Mouse (Mus musculus): ENCODE data around the gene Stub1.
"Not testable (repeated sequence)": the region's sequence is repeated elsewhere in the genome, so short reads cannot be mapped to it uniquely, and the experiment has no call there.

Stub1 gene

GRCm38 (mm10) chr17:25810890-25811289, 22.3 kb downstream of the Stub1 start:
- H3K27me3 ChIP-seq (ENCODE audit: insufficient read depth, low read length) = peaks cover 78% of the 10 kb centered on the region

GRCm38 (mm10) chr17:25809606-25810340, 23.4 kb downstream of the Stub1 start:
- Histone ChIP-seq H3K4me3 (replicated peaks; ENCODE audit: low read length) (peak overlapping the region; percentile 92), H3K9me3 (ENCODE audit: low read length) (0 out of 2 replicates have a peak, but pooled peaks cover 8% of the 10 kb centered on the region), H3K36me3 (ENCODE audit: insufficient read depth, low read length) (no peaks in the 10 kb centered on the region), H3K4me1 (replicated peaks; ENCODE audit: low read depth, low read length) (peaks cover 18% of the 10 kb centered on the region), H3K27me3 (ENCODE audit: insufficient read depth, low read length) (peaks cover 71% of the 10 kb centered on the region)
- TF ChIP-seq CTCF (conservative IDR thresholded peaks at IDR 0.05; ENCODE audit: low read length) (no peak), NANOG (IDR thresholded peaks at IDR 0.05; ENCODE audit: borderline replicate concordance, low read length) (no peak), POU5F1 (IDR thresholded peaks at IDR 0.05; ENCODE audit: borderline replicate concordance, low read length) (no peak)

More at GRCm38 (mm10) chr17:25810890-25811289, 22.3 kb downstream of the Stub1 start:
- Histone ChIP-seq H3K4me3 (replicated peaks; ENCODE audit: low read length) (no peak overlapping the region), H3K4me1 (replicated peaks; ENCODE audit: low read depth, low read length) (peaks cover 18% of the 10 kb centered on the region), H3K36me3 (ENCODE audit: insufficient read depth, low read length) (no peaks in the 10 kb centered on the region), H3K9me3 (ENCODE audit: low read length) (0 out of 2 replicates have a peak, but pooled peaks cover 8% of the 10 kb centered on the region)
- TF ChIP-seq NANOG (IDR thresholded peaks at IDR 0.05; ENCODE audit: borderline replicate concordance, low read length) (no peak), CTCF (conservative IDR thresholded peaks at IDR 0.05; ENCODE audit: low read length) (no peak), POU5F1 (IDR thresholded peaks at IDR 0.05; ENCODE audit: borderline replicate concordance, low read length) (no peak)

GRCm38 (mm10) chr17:25808789-25809605, 24.2 kb downstream of the Stub1 start, which contains the start of gene Fbxl16:
Gene Fbxl16 (plus strand): TSS chr17:25809085.
- Histone ChIP-seq H3K9me3 (ENCODE audit: low read length) (0 out of 2 replicates have a peak, but pooled peaks cover 8% of the 10 kb centered on the region), H3K27me3 (ENCODE audit: insufficient read depth, low read length) (peaks cover 67% of the 10 kb centered on the region), H3K4me1 (replicated peaks; ENCODE audit: low read depth, low read length) (peaks cover 18% of the 10 kb centered on the region), H3K4me3 (replicated peaks; ENCODE audit: low read length) (peak within 1 kb of the TSS; percentile 92), H3K36me3 (ENCODE audit: insufficient read depth, low read length) (no peaks in the 10 kb centered on the region)
- TF ChIP-seq CTCF (conservative IDR thresholded peaks at IDR 0.05; ENCODE audit: low read length) (no peak), NANOG (IDR thresholded peaks at IDR 0.05; ENCODE audit: borderline replicate concordance, low read length) (no peak), POU5F1 (IDR thresholded peaks at IDR 0.05; ENCODE audit: borderline replicate concordance, low read length) (no peak)

DNA sequence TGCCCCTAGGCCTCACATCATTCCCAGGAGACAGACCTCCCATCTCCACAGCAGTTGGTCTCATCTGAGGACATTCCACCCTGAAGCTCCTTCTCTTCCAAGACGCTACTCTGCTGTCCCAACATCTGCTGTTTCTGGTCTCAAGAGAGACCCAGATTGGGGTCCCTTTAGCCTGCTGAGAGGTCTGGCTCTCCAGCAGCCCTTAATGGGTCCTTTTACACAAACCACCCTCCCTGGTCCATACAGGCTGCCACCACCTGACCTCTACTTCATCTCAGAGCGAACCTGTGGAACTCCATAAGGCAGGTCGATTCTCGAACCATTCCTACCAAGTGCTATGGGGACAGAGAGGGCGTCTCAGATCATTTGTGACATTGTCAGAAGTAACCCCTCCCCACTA, 25.2 kb downstream of the Stub1 start:
- H3K27me3 ChIP-seq (ENCODE audit: insufficient read depth, low read length) = peaks cover 71% of the 10 kb centered on the region

DNA sequence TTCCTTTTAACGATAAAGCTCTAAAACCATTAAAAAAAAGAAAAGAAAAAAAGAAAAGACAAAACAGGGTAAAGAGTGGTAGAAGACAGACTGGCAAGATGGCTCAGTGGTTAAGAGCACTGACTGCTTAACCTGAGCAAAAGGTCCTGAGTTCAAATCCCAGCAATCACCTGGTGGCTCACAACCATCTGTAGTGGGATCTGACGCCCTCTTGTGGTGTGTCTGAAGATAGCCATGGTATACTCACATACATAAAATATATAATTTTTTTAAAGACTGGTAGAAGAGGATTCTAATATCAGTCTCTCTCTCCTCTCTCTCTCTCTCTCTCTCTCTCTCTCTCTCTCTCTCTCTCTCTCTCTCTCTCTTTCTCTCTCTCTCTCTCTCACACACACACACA, 25.8 kb downstream of the Stub1 start:
- not testable (repeated sequence) for H3K36me3 ChIP-seq (ENCODE audit: insufficient read depth, low read length)
- peaks cover 22% of the 10 kb centered on the region for H3K4me1 ChIP-seq (replicated peaks; ENCODE audit: low read depth, low read length)
- H3K27me3 ChIP-seq (ENCODE audit: insufficient read depth, low read length) = peaks cover 71% of the 10 kb centered on the region

More for the DNA sequence above, 25.2 kb downstream of the Stub1 start:
- Histone ChIP-seq H3K9me3 (ENCODE audit: low read length) (0 out of 2 replicates have a peak, but pooled peaks cover 6% of the 10 kb centered on the region), H3K4me1 (replicated peaks; ENCODE audit: low read depth, low read length) (peaks cover 20% of the 10 kb centered on the region), H3K36me3 (ENCODE audit: insufficient read depth, low read length) (no peaks in the 10 kb centered on the region), H3K4me3 (replicated peaks; ENCODE audit: low read length) (peak overlapping the region; percentile 92)
- TF ChIP-seq POU5F1 (IDR thresholded peaks at IDR 0.05; ENCODE audit: borderline replicate concordance, low read length) (no peak), CTCF (conservative IDR thresholded peaks at IDR 0.05; ENCODE audit: low read length) (no peak), NANOG (IDR thresholded peaks at IDR 0.05; ENCODE audit: borderline replicate concordance, low read length) (no peak)

GRCm38 (mm10) chr17:25806507-25806906, 26.7 kb downstream of the Stub1 start:
- TF ChIP-seq NANOG (IDR thresholded peaks at IDR 0.05; ENCODE audit: borderline replicate concordance, low read length) = no peak
- TF ChIP-seq CTCF (conservative IDR thresholded peaks at IDR 0.05; ENCODE audit: low read length) = no peak
- TF ChIP-seq POU5F1 (IDR thresholded peaks at IDR 0.05; ENCODE audit: borderline replicate concordance, low read length) = no peak
- H3K4me3 ChIP-seq (replicated peaks; ENCODE audit: low read length) = no peak overlapping the region
- no peaks in the 10 kb centered on the region for H3K9me3 ChIP-seq (ENCODE audit: low read length)
- no peaks in the 10 kb centered on the region for H3K36me3 ChIP-seq (ENCODE audit: insufficient read depth, low read length)
- H3K4me1 ChIP-seq (replicated peaks; ENCODE audit: low read depth, low read length) = peaks cover 22% of the 10 kb centered on the region
- H3K27me3 ChIP-seq (ENCODE audit: insufficient read depth, low read length) = peaks cover 70% of the 10 kb centered on the region

More for the DNA sequence above, 25.8 kb downstream of the Stub1 start:
- H3K4me3 ChIP-seq (replicated peaks; ENCODE audit: low read length); H3K9me3 ChIP-seq (ENCODE audit: low read length): not testable (repeated sequence)
- TF ChIP-seq CTCF (conservative IDR thresholded peaks at IDR 0.05; ENCODE audit: low read length) = 0 out of 2 replicates have a peak, but pooled peaks have one; percentile 12

- Histone ChIP-seq H3K27me3 (ENCODE audit: insufficient read depth, low read length) (peaks cover 41% of the 10 kb centered on the region), H3K9me3 (ENCODE audit: low read length) (no peaks in the 10 kb centered on the region), H3K36me3 (ENCODE audit: insufficient read depth, low read length) (no peaks in the 10 kb centered on the region), H3K4me1 (replicated peaks; ENCODE audit: low read depth, low read length) (peaks cover 13% of the 10 kb centered on the region), H3K4me3 (replicated peaks; ENCODE audit: low read length) (no peak overlapping the region)
- TF ChIP-seq NANOG (IDR thresholded peaks at IDR 0.05; ENCODE audit: borderline replicate concordance, low read length) (no peak), POU5F1 (IDR thresholded peaks at IDR 0.05; ENCODE audit: borderline replicate concordance, low read length) (no peak), CTCF (conservative IDR thresholded peaks at IDR 0.05; ENCODE audit: low read length) (no peak)
These were observed 30.2 kb downstream of the Stub1 start for GRCm38 (mm10) chr17:25802825-25803517.

DNA sequence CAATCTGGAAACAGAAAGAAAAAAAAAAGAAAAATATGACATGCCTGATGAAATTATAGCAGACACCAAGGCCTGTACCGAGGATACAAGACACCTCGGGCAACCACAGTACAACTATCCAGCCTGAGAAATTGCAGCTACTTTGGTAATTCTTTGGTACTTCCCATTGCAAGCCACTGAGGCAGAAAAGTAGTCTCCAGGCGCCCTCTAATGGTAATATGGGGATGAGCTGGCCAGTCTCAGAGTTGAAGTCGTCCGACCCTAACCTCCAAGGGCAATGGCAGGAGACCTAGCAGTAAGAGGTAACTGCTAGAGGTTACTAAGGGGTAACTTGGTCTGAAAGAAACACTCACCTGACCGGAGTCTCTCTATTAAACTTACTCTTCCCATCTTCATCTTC, 32.2 kb downstream of the Stub1 start:
- TF ChIP-seq POU5F1 (IDR thresholded peaks at IDR 0.05; ENCODE audit: borderline replicate concordance, low read length) (no peak), CTCF (conservative IDR thresholded peaks at IDR 0.05; ENCODE audit: low read length) (peak; percentile 79)
- Histone ChIP-seq H3K9me3 (ENCODE audit: low read length) (no peaks in the 10 kb centered on the region), H3K4me1 (replicated peaks; ENCODE audit: low read depth, low read length) (peaks cover 21% of the 10 kb centered on the region), H3K4me3 (replicated peaks; ENCODE audit: low read length) (no peak overlapping the region), H3K36me3 (ENCODE audit: insufficient read depth, low read length) (no peaks in the 10 kb centered on the region), H3K27me3 (ENCODE audit: insufficient read depth, low read length) (peaks cover 39% of the 10 kb centered on the region)
